Mouse (Mus musculus): Measurements from ENCODE around the gene Pelp1. TPM values are rescaled to one million over a fixed set of nuclear protein-coding genes. Genes with fewer than 3 reads are reported as not detected.

Gene Pelp1
- total RNA-seq, 2 experiments from 2014 or later, result 17.9 to 19.2 TPM

Small RNA genes within 50 kb of the gene (microRNA-seq; reads per million reads assigned to microRNA genes)
- gene Mir7115, result not detected

Other genes with a start within 250 kb of the Pelp1 start
- gene Slc16a11, start 197.3 kb downstream of the Pelp1 start, total RNA-seq (2021), result under 1 TPM in 1 of 2 experiments, not detected in 1; 0.50 TPM
- gene Slc16a13, start 189.0 kb downstream of the Pelp1 start, total RNA-seq (2021), result under 1 TPM; 0.14 to 0.50 TPM
- 1 to 10 TPM in 1 of 2 experiments, under 1 TPM in 1; 0.82 to 5.1 TPM for gene Bcl6b, start 180.2 kb downstream of the Pelp1 start, total RNA-seq (2021)
- gene 0610010K14Rik, start 172.1 kb downstream of the Pelp1 start, total RNA-seq (2021), result 10 to 100 TPM; 30.3 to 30.7 TPM
- gene Gm21988, start 170.2 kb downstream of the Pelp1 start, total RNA-seq (2021), result 1 to 10 TPM; 3.2 to 3.3 TPM
- 100 to 1,000 TPM; 120 to 133 TPM for gene Rnasek, start 170.2 kb downstream of the Pelp1 start, total RNA-seq (2021)
- 1 to 10 TPM; 1.2 to 1.5 TPM for gene Alox12, start 154.7 kb downstream of the Pelp1 start, total RNA-seq (2021)
- gene Alox12e, start 87.4 kb downstream of the Pelp1 start, total RNA-seq (2021), result not detected
- gene Alox15, start 58.0 kb downstream of the Pelp1 start, total RNA-seq (2021), result under 1 TPM; 0.12 to 0.34 TPM
- gene Arrb2, start 22.6 kb upstream of the Pelp1 start, total RNA-seq (2021), result 1 to 10 TPM; 7.6 to 9.0 TPM
- 1 to 10 TPM; 4.2 to 4.9 TPM for gene Med11, start 41.9 kb upstream of the Pelp1 start, total RNA-seq (2021)
- under 1 TPM; 0.19 to 0.25 TPM for gene Zmynd15, start 49.4 kb upstream of the Pelp1 start, total RNA-seq (2021)
- gene Cxcl16, start 50.0 kb upstream of the Pelp1 start, total RNA-seq (2021), result 1 to 10 TPM in 1 of 2 experiments, under 1 TPM in 1; 0.73 to 1.2 TPM
- gene Tm4sf5, start 95.2 kb upstream of the Pelp1 start, total RNA-seq (2021), result not detected
- not detected for gene Vmo1, start 104.6 kb upstream of the Pelp1 start, total RNA-seq (2021)
- not detected for gene Gltpd2, start 109.2 kb upstream of the Pelp1 start, total RNA-seq (2021)
- gene Psmb6, start 115.3 kb upstream of the Pelp1 start, total RNA-seq (2021), result 100 to 1,000 TPM; 226 to 241 TPM
- gene Gm40193, start 122.9 kb upstream of the Pelp1 start, total RNA-seq (2021), result not detected
- gene Pld2, start 130.0 kb upstream of the Pelp1 start, total RNA-seq (2021), result 10 to 100 TPM; 12.2 to 17.7 TPM
- gene Mink1, start 152.8 kb upstream of the Pelp1 start, total RNA-seq (2021), result 10 to 100 TPM; 28.8 to 34.1 TPM
- not detected for gene 4930544D05Rik, start 205.8 kb upstream of the Pelp1 start, total RNA-seq (2021)
- 10 to 100 TPM; 14.7 to 20.6 TPM for gene Chrne, start 209.2 kb upstream of the Pelp1 start, total RNA-seq (2021)
- under 1 TPM in 1 of 2 experiments, not detected in 1; 0.09 TPM for gene Gp1ba, start 229.1 kb upstream of the Pelp1 start, total RNA-seq (2021)
- 10 to 100 TPM; 35.3 to 37.2 TPM for gene Rnf167, start 237.2 kb upstream of the Pelp1 start, total RNA-seq (2021)
- 100 to 1,000 TPM; 292 to 304 TPM for gene Slc25a11, start 237.4 kb upstream of the Pelp1 start, total RNA-seq (2021)
- gene Pfn1, start 244.6 kb upstream of the Pelp1 start, total RNA-seq (2021), result 100 to 1,000 TPM; 217 to 233 TPM
- gene Eno3, start 247.2 kb upstream of the Pelp1 start, total RNA-seq (2021), result 1,000 to 10,000 TPM; 5,616 to 7,081 TPM